Mouse (Mus musculus) urinary bladder, adult 18-20 months (tissue): ENCODE results near the gene Jhy.

Experiments used
- DNase-seq, 2 experiments: peaks; one replicate each; pipeline ENCODE4 v3.0.0; 2022; ENCODE audit warnings: low spot score in 2 of 2, mixed read lengths in 2 of 2

Jhy gene

GRCm38 (mm10) chr9:40963586-40964417 is at the start of gene Jhy:
Jhy (minus strand) TSS chr9:40964118.
- DNase-seq, result no peak

DNA sequence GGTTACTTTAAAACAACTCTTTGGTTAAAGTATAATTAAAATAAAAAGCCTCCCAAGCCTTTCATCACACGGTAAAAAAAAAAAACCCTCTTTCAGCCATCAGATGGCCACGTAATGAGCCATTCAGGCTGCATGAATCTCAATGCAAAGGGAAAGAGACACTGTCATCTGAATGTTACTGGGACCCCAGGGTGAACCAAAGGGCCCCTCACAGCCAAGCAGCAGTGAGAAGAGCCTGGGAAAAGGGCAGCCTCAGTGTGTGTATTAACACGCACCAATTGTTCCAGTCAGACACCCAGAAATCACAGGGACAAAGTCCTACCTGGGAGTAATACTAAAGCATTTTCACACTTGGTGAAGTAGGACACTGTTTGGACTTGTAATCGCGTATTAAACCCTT is 48.5 kb upstream of the Jhy start:
- no peak for DNase-seq

DNA sequence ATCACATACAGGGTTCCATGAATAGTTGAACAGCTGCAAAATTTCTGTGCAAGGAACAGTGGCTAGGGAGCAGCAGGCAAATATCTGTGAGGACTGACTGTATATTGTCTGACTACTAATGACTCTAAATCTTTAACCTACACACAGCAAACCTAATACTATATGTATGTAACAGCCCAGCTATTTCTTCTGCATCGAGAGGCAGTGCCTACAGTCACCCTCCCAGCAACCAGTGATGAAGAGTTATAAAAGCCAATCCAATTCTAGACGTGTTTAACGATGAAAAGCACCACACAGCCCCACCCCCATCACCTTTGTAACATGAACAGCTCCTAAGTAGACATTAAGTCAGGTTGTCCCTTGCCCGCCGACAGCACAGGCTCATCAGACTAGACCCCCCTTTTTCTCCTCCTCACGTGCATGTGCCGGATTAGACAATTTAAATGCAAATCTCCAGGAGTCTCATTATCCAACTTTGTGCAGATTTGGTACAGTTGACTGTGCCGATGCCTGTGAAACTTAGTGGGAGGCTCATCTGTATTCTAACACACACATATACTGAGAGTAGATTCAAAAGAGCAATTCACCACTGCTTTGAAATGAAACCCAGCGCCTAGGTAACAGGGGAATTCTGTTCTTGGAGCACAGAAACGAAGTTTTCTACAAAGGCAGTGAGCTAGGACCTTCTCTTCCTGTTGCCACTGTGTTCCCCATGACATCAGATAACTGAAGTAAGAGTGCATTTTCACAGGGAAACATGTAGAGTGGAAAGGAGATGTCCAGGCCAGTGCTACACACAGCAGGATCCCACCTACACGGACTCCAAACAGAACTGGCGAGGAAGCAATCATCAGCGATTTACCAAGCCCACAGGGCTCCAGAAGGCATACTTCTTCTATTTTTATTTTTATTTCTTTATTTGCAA is 47.9 kb upstream of the Jhy start:
- DNase-seq, result no peak

DNA sequence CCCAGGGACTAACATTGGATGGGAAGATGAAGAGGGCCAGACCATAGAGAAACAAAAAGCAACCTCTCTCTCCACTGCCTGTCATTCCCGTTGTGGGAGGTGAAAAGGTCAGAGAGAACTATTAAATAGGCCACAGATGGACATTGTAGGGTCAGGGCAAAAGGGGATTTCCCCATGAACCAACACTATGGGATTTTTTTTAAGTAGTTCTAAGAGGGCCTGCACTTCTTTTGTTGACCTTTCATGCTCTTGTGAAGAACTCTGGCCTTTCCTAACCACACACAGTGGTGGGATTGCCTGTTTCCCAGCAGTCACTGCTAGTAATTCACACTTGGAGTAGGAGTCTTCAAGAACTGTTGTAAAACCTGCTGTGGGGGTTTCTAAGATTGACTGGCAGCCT is 43.9 kb upstream of the Jhy start:
- DNase-seq, result no peak

DNA sequence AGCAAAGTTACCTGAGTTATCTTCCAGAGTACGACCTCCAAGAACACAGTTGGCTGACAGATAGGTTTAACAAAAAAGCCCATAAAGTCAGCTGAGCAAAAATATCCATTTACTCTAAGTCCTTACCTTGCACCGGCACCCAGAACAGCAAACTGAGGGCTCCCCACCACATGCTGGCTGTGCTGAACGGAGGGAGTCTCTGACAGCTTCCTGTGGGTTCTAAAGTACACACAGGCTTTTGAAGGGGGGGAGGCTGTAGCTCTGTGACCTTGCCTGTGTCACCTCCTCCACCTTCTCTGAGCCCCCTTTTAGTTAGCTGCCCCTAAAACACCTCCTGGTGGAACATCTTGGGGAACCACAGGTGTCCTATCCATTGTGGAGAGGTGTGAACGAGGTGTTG is 40.5 kb upstream of the Jhy start, which contains the start of gene Crtam:
Gene Crtam, minus strand, starts transcription at position 214 of the 400 bp plus-strand sequence.
- no peak for DNase-seq

GRCm38 (mm10) chr9:40997116-40997779 is 33.3 kb upstream of the Jhy start:
- DNase-seq, result no peak

DNA sequence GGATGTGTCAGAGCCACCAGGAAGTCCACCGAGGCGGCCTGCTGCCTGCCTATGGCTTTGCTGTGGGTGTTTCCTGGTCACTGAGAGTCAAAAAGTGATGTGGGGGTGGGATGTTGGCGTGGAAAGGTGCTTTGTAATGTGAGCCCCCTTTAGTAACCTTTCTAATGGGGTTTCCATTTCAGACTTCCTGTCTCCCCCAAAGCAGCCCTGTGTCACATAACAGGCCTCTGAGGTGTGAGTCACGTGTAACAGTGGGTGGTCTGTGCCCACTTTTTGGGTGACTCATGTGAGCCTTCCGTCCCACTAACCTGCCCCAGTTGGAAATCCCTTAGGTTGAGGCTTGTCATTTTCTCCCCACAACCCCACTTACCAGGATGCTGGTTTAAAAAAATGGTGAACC is 30.2 kb upstream of the Jhy start:
- no peak for DNase-seq

GRCm38 (mm10) chr9:40991511-40991910 is 27.6 kb upstream of the Jhy start:
- DNase-seq, result no peak

GRCm38 (mm10) chr9:40989940-40990588 is 26.1 kb upstream of the Jhy start:
- DNase-seq, result peak in 1 of 2 experiments; percentile 12

DNA sequence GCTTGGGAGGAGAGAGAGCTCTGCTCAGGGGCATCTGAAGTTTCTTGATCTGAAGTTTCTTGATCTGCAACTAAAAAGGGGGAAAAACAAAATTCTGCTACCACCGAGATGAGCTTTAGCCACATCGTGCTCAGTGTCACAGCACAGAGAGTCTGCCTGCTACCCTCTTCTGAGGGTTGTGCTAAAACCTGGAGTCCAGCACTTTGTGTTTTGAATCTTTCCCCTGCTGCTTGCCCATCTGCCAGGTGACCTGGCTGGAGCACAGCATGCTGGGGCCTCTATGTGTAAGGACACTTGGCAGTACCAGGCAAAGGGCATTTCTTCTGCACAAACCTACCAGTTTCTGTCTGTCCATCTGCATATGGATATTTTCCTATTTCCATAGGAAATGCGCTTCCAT is 20.4 kb upstream of the Jhy start:
- DNase-seq, result no peak

- no peak for DNase-seq
These were observed 19.8 kb upstream of the Jhy start for GRCm38 (mm10) chr9:40983758-40984157.

DNA sequence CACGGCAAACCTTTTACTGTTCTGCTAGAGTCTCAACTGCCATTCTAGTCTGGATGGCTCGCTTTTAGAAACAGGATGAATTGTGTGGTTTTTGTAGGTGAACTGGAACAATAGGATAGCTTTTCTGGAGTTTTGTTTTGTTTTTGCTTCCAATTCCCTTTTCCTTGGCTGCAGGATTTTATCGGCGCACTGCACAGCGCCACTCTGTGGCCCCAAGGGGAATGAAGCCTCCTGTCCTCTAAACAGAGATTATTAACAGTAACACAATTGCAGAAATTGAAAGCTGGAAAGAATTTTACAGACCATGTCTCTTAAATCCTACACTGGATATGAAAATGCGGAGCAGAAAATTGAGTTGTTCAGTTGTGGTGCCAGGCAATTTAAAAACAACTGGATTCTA is 18.6 kb upstream of the Jhy start:
- DNase-seq, result no peak

GRCm38 (mm10) chr9:40974042-40974801 is 10.3 kb upstream of the Jhy start:
- DNase-seq, result no peak

DNA sequence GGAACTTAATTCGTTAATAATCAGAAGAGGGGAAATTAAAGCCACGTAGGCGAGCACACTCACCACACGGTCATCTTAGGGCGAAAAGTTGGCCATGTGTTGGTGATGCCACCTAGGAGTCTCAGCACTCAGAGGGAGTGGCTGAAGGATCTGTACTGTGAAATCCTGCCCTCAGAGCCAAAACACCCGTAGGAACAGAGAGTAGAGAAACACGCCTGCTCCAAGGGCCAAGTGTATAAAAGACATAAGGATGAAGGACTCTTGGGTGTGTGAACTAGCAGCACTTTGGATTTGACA is 448 bp upstream of the Jhy start:
- no peak for DNase-seq

- DNase-seq, result no peak
These were observed 2.5 kb downstream of the Jhy start for GRCm38 (mm10) chr9:40961401-40961800.

DNA sequence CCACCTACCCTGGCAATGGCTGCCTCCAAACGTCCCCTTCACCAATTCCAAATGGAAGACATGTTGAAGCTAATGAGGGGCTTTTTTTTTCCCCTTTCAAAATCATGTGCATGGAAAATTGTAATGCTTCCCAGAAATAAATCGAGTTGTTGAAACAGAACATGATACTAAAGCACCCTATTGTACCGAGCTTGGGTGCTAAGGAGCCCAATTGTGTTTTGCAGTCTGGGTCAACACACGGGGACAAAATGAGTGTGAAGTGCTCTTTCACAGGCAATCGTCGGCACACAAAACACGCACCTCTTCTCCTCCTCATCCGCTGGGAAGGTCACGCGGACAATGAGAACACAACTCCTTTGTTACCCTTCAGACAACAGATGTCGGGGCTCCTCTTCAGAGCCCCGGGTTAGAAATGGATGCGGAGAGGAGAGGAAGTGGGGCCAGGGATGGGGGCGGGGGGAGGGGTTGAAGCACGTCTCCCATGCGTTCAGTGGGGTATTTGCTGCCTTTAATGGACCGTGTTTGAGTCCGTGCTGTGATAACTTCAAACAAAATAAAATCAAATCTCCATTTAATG is 14.8 kb downstream of the Jhy start:
- no peak for DNase-seq

- no peak for DNase-seq
These were observed 15.4 kb downstream of the Jhy start for GRCm38 (mm10) chr9:40948473-40948872.

GRCm38 (mm10) chr9:40947131-40947530 is 16.8 kb downstream of the Jhy start:
- no peak for DNase-seq

GRCm38 (mm10) chr9:40937425-40937824 is 26.5 kb downstream of the Jhy start:
- DNase-seq, result no peak

DNA sequence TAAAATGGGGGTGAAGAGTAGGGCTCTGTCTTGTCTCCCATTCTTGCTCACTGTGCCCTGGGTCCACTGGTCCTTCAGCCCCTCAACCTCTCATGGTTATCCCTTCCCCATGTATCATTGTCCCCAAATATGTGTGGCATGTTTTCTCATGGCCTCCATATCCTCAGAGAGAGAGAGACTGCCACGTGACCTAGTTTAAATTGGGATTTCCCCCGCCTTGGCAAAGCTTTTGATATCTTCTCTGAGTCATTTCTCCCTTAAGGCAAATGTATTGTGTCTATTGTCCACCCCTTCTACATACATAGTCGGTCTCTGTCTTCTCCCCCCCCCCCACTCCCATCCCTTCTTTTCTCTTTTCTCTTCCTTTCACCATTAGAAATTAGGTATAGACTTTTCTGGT is 30.6 kb downstream of the Jhy start:
- no peak for DNase-seq
